Mouse (Mus musculus) spleen, adult 2 months (tissue): Measurements from ENCODE around the gene Myo18a.

Experiments
- CTCF ChIP-seq: fragments of 200-500 bp; IDR thresholded peaks from 2 replicates; pipeline ENCODE4 v1.5.1; 2011; ENCODE audit warnings: mild to moderate bottlenecking, inconsistent platforms; ENCODE audit not compliant: insufficient read depth, insufficient read length, insufficient replicate concordance; ENCODE audit errors: extremely low read depth
- POLR2A ChIP-seq: fragments of 200-500 bp; IDR thresholded peaks from 2 replicates; pipeline ENCODE4 v1.6.1; 2011; ENCODE audit warnings: low read depth, low read length, inconsistent platforms

DNA sequence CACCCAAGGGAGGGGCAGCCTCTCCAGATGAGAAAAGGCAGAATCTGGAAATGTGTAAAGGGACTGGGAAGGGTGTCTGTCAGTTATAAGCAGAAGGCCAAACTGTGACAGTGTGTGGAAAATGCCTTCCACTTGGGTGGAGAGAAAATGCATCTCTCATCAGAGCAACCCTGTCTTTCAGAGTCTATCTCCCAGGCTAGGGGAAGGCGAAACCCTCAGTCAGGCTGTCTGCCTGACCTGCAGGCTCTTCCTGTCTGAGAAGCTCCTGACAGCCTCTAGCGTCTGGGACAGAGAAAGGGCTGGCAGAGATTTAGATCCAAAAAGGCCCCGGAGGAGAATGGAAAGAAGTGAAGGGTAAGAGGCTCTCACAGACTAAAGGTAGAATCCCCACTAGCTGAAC, 140.7 kb downstream of the Myo18a start:
- no peak for TF ChIP-seq POLR2A
- TF ChIP-seq CTCF = no peak
